Mouse (Mus musculus) embryonic facial prominence, embryonic 14.5 days (tissue): ENCODE results near the gene Ccdc120. TPM values are rescaled to one million over a fixed set of nuclear protein-coding genes. Genes with fewer than 3 reads are reported as not detected.
A peak's percentile ranks its signal among the peaks of the same experiment; 100 is the strongest.

ENCODE experiments used
- ATAC-seq: fragments of 200-750 bp; cut with Nextera tagmentation; 2 replicates; pipeline ENCODE4 v1.8.0; 2017; ENCODE audit warnings: low read depth, moderate number of reproducible peaks, moderate TSS enrichment
- DNase-seq: peaks from one replicate; pipeline ENCODE4 v3.0.0-alpha.2; 2015; ENCODE audit warnings: low spot score
- H3K27ac ChIP-seq: fragments of 300-500 bp; sonication (generic); replicated peaks from 2 replicates; pipeline ENCODE4 v1.5.1; 2014; ENCODE audit warnings: low read depth, mild to moderate bottlenecking, low read length, moderate library complexity
- H3K27me3 ChIP-seq: fragments of 300-500 bp; sonication (generic); replicated peaks from 2 replicates; pipeline ENCODE4 v1.6.1; 2014; ENCODE audit warnings: low read length; ENCODE audit not compliant: control insufficient read depth, insufficient read depth
- H3K36me3 ChIP-seq: fragments of 300-500 bp; sonication (generic); 2 replicates; pipeline ENCODE4 v1.6.1; 2014; ENCODE audit warnings: low read length, mixed read lengths; ENCODE audit not compliant: control insufficient read depth, insufficient read depth
- H3K4me1 ChIP-seq: fragments of 300-500 bp; sonication (generic); 2 replicates; pipeline ENCODE4 v1.6.1; 2014; ENCODE audit warnings: antibody characterized with exemption, low read length; ENCODE audit not compliant: control insufficient read depth, insufficient read depth
- H3K4me2 ChIP-seq: fragments of 300-500 bp; sonication (generic); 2 replicates; pipeline ENCODE4 v1.6.1; 2014; ENCODE audit warnings: low read depth, mild to moderate bottlenecking, low read length, moderate library complexity, mixed read lengths
- H3K4me3 ChIP-seq: fragments of 300-500 bp; sonication (generic); 2 replicates; pipeline ENCODE4 v1.5.1; 2014; ENCODE audit warnings: low read depth, mild to moderate bottlenecking, low read length
- H3K9ac ChIP-seq: fragments of 300-500 bp; sonication (generic); 2 replicates; pipeline ENCODE4 v1.6.1; 2014; ENCODE audit warnings: low read depth, mild to moderate bottlenecking, low read length, moderate library complexity, mixed read lengths
- H3K9me3 ChIP-seq: fragments of 300-500 bp; sonication (generic); 2 replicates; pipeline ENCODE4 v1.6.1; 2016; ENCODE audit warnings: low read length; ENCODE audit not compliant: control insufficient read depth
- WGBS: fragments of 180-500 bp; shearing (Covaris S2); extraction: QIAGEN DNeasy Blood & Tissue Kit; methylation state at CpG from one replicate; pipeline ENCODE4 v1.1.7; 2014; 5-methylcytosine and 5-hydroxymethylcytosine counted together
- polyA plus RNA-seq: library from polyadenylated mRNA; unstranded; fragments of >200 nt; fragmentation: Nextera tagmentation; extraction: Ambion mirVana; gene quantifications from 2 replicates; pipeline ENCODE4 v1.2.1, GENCODE M21; 2014

Ccdc120 gene
- polyA plus RNA-seq, 1 experiment from 2014 or later: 11.0 TPM

DNA sequence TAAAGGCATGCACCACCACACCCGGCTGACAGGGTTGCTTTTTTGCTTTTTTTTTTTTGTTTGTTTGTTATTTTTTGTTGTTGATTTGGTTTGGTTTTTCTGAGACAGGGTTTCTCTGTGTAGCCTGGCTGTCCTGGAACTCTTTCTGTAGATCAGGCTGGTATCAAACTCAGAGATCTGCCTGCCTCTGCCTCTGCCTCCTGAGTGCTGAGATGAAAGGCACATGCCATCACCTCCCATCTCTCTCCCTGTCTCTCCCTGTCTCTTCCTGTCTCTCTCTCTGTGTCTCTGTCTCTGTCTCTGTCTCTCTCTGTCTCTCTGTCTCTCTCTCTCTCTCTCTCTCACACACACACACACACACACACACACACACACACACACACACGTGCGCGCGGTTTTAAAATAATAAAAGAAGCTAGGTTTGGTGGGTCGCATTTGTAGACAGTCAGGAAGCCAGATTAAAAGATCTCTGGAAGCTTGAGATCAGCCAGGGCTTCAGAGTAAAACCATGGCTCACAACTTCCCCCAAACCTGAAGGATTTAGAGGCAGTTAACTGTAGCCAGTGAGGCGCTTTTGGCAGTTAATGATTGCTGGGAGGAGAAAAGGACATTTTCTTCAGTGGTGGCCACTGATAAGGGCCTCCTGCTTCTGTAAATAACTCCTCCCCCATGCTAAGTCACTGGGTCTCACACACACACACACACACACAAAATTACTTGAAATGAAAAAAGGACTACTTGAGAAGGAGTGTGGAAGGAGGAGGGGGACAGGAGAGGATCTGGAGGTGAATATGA lies 27.9 kb upstream of the Ccdc120 start:
- DNase-seq: no peak
- Histone ChIP-seq H3K4me2 (no peak overlapping the region), H3K27me3 (no peaks in the 10 kb centered on the region), H3K4me1 (no peaks in the 10 kb centered on the region), H3K4me3 (no peak overlapping the region), H3K9ac (no peak overlapping the region), H3K9me3 (no peaks in the 10 kb centered on the region), H3K27ac (no peak overlapping the region), H3K36me3 (peaks cover 3% of the 10 kb centered on the region; the same call in 1 of the 2 replicates)
- WGBS: 78% methylated on average over 6 of the region's 7 CpGs
- no peak for ATAC-seq

DNA sequence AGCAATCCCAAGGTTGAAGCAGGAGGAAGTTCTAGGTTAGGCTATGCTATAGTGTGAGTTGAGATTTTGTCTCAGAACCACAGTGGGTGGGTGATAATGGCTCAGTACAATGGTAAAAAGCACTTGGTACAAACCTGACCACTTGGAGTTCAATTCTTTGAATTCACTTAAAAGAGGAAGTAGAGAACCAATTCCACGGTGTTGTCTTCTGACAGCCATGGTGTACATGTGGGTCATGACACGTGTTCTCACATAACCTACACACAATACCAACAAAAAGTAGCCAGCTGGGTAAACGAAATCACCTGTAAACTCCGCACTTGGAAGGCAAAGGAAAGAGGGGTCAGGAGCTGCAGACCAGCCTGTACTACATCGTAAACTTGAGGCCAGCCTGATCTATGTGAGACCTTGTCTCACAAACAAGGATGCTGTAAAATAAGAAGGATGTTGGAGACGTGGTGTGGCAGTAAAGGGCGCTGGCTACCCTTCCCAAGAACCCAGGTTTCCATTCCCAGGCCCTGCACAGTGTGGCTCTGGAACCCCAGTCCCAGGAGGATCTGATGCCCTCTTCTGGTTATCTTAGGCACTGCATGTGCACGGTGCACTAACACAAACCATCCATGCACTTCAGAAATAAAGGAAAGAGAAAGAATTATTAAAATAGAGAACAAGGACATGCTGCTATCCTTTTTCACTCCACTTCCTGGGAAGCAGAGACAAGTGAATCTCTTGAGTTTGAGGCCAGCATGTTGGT lies 25.8 kb upstream of the Ccdc120 start:
- Histone ChIP-seq H3K9me3 (no peaks in the 10 kb centered on the region), H3K4me3 (no peak overlapping the region), H3K4me1 (no peaks in the 10 kb centered on the region), H3K9ac (no peak overlapping the region), H3K27ac (no peak overlapping the region), H3K4me2 (no peak overlapping the region), H3K36me3 (peaks cover 11% of the 10 kb centered on the region; the same call in 1 of the 2 replicates), H3K27me3 (no peaks in the 10 kb centered on the region)
- ATAC-seq (0 out of 2 replicates have a peak, but pooled peaks have one; percentile 68), DNase-seq (no peak)
- 54% methylated on average over 8 of the region's 8 CpGs for WGBS

DNA sequence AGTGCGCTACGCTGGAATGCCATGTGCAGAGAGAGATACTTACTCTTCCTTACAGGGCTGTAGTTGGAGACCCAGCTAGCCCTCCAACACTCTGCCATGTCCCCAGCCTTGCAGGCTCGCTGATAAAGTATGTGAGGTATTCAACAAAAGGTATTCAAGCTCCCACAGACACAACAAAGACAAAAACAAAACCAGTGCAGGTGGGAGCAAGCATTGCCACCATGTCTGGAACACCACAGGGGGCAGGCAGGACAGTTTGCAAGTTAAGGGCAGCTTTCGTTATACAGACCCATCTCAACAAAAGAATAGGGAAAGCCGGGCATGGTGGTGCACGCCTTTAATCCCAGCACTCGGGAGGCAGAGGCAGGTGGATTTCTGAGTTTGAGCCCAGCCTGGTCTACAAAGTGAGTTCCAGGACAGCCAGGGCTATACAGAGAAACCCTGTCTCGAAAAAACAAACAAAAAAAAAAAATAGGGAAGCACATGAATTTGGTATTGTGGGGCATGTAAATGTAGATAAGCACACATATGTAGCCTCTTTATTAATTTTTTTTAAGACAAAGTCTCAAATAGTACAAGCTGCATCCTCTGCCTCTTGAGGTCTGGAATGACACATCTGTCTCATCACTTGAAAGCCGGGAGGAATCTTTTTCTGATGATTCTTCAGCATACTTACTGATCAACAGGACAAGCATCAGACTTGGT lies 24.9 kb upstream of the Ccdc120 start:
- no peak for ATAC-seq
- Histone ChIP-seq H3K27ac (no peak overlapping the region), H3K27me3 (no peaks in the 10 kb centered on the region), H3K9me3 (no peaks in the 10 kb centered on the region), H3K4me2 (no peak overlapping the region), H3K4me1 (no peaks in the 10 kb centered on the region), H3K36me3 (peaks cover 16% of the 10 kb centered on the region), H3K9ac (no peak overlapping the region), H3K4me3 (no peak overlapping the region)
- no peak for DNase-seq
- 75% methylated on average over 9 of the region's 9 CpGs for WGBS

DNA sequence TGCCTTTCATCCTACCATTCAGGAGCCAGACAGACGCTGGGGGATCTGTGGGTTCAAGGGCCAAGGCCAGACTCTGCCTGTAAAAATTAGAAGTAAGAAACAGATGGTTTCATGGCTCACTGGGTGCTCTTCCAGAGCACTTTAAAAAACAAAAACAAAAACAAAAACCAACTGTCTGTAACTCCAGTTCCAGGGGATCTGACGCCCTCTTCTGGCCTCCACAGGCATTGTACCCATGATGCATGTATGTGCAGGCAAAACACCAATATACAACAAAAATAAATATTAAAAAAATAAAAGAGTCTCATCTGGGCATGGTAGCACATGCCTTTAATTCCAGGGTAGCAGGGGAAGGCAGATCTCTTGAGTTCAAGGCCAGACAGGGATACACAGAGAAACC lies 22.1 kb upstream of the Ccdc120 start:
- 55% methylated on average over 2 of the region's 2 CpGs for WGBS
- no peaks in the 10 kb centered on the region for H3K4me1 ChIP-seq
- no peak for DNase-seq
- H3K4me3 ChIP-seq: no peak overlapping the region
- ATAC-seq: no peak
- H3K9ac ChIP-seq: no peak overlapping the region
- H3K27ac ChIP-seq: no peak overlapping the region
- H3K4me2 ChIP-seq: no peak overlapping the region
- no peaks in the 10 kb centered on the region for H3K27me3 ChIP-seq
- peaks cover 25% of the 10 kb centered on the region for H3K36me3 ChIP-seq
- H3K9me3 ChIP-seq: no peaks in the 10 kb centered on the region

DNA sequence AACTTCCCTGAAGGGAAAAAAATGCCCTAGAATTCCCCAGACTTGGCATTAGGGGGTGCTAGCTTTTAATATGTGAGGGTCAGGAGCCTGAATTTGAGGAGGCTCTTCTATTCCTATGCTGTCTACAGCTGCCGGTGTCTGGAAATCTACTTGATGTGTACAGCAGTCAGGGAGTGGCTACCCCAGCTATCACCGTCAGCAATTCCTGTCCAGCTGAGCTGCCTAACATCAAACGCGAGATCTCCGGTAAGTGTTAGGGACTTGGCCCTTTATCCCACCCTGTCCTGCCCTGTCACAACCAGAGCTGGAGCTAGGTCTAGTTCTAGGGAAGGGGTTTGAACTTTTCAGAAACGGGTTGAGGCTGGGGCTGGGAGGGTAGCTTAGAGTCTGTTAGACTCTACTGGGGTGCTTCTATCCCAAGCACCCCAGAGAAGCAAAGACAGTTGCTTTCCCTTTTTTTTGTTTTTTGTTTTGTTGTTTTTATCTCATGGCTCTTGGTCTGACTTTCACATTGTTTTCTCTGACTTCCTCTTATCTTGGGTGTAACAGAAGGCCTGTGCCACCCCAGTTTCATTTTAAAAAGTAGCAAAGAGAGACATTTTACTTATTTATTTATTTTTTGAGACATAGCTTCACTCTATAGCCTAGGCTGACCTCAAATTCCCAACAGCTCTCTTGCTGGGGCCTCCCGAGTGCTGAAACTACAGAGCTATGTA lies 18.8 kb upstream of the Ccdc120 start:
- 92% methylated on average over 7 of the region's 7 CpGs for WGBS
- Histone ChIP-seq H3K4me1 (peaks cover 3% of the 10 kb centered on the region; the same call in 1 of the 2 replicates), H3K9ac (no peak overlapping the region), H3K27me3 (no peaks in the 10 kb centered on the region), H3K27ac (no peak overlapping the region), H3K9me3 (no peaks in the 10 kb centered on the region), H3K36me3 (peaks cover 39% of the 10 kb centered on the region), H3K4me3 (no peak overlapping the region), H3K4me2 (no peak overlapping the region)
- ATAC-seq: no peak
- DNase-seq: no peak

DNA sequence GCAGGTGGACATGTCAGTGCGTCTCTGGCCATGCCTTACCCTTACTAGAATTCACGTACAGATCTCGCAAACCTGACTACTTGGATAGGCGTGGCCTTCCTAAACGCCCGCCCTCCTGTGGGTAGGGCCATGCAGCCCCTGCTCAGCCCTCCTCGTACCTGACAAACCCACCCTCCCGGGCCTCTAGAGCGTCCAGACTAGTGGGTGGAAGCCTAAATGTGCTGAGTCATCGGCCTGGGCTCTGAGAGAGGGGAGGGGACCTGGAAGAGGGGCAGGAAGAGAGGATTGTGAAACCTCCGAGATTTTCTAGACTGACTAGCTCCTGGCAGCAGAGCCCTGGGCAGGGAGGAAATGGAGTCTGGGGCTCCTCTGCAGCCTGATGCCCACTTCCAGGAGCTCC lies 15.1 kb upstream of the Ccdc120 start:
- peak overlapping the region; percentile 67 for H3K4me2 ChIP-seq
- peak; percentile 43 for ATAC-seq
- peak overlapping the region; percentile 15 for H3K4me3 ChIP-seq
- H3K27me3 ChIP-seq: no peaks in the 10 kb centered on the region
- peak overlapping the region; percentile 27; the same call in 1 of the 2 replicates for H3K9ac ChIP-seq
- DNase-seq: peak; percentile 81
- H3K36me3 ChIP-seq: peaks cover 24% of the 10 kb centered on the region
- H3K4me1 ChIP-seq: peaks cover 8% of the 10 kb centered on the region; the same call in 1 of the 2 replicates
- no peaks in the 10 kb centered on the region for H3K9me3 ChIP-seq
- H3K27ac ChIP-seq: no peak overlapping the region
- WGBS: 31% methylated on average over 11 of the region's 11 CpGs

DNA sequence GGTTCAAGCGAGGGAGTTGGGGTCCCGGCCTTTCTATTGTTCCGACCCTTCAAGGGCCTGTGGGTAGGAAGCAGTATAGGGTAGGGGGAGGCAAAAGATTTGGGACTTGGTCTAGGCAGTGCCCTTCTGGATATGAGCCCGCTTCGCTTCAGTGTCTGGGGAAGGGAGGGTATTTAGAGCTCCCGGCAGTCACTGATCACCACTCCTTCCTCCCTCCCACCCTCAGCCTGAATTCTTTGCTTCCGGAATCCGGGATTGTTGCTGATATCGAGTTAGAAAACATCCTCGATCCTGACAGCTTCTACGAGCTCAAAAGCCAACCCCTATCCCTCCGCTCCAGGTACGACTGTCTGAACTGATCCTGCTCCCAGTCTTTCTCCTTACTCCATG lies 14.6 kb upstream of the Ccdc120 start:
- Histone ChIP-seq H3K27me3 (no peaks in the 10 kb centered on the region), H3K4me3 (peak overlapping the region; percentile 15), H3K27ac (no peak overlapping the region), H3K4me1 (peaks cover 8% of the 10 kb centered on the region; the same call in 1 of the 2 replicates), H3K36me3 (peaks cover 20% of the 10 kb centered on the region), H3K9ac (0 out of 2 replicates have a peak overlapping the region, but pooled peaks have one; percentile 27), H3K9me3 (no peaks in the 10 kb centered on the region), H3K4me2 (peak overlapping the region; percentile 67)
- DNase-seq: no peak
- no peak for ATAC-seq
- 28% methylated on average over 13 of the region's 13 CpGs for WGBS
